Mouse (Mus musculus): ENCODE measurements around the gene 4930595D18Rik. TPM values are rescaled to one million over a fixed set of nuclear protein-coding genes. Genes with fewer than 3 reads are reported as not detected.

The 4930595D18Rik gene
- polyA plus RNA-seq, 1 experiment from 2014 or later = not detected

GRCm38 (mm10) chr12:111120976-111121645 lies 63.2 kb downstream of the 4930595D18Rik start:
- 90% methylated on average over 9 of the region's 9 CpGs for WGBS
- no peak overlapping the region for H3K4me2 ChIP-seq (replicated peaks; ENCODE audit: low read depth)
- ATAC-seq = no peak
- no peaks in the 10 kb centered on the region for H3K27me3 ChIP-seq (replicated peaks; ENCODE audit: control insufficient read depth, insufficient read depth, low read length)
- no peaks in the 10 kb centered on the region for H3K4me1 ChIP-seq (replicated peaks; ENCODE audit: control insufficient read depth, insufficient read depth, low read length)
- H3K9me3 ChIP-seq (ENCODE audit: control insufficient read depth) = no peaks in the 10 kb centered on the region
- H3K4me3 ChIP-seq (ENCODE audit: low read depth, low read length) = no peak overlapping the region
- H3K27ac ChIP-seq (ENCODE audit: low read depth, low read length) = no peak overlapping the region
- no peak for TF ChIP-seq CTCF (IDR thresholded peaks at IDR 0.05; ENCODE audit: low read depth)
- no peak overlapping the region for H3K9ac ChIP-seq (ENCODE audit: low read depth, low read length)
- peaks cover 25% of the 10 kb centered on the region for H3K36me3 ChIP-seq (ENCODE audit: control insufficient read depth, insufficient read depth)

- no peak overlapping the region for H3K27ac ChIP-seq (ENCODE audit: low read depth, low read length)
- no peak for ATAC-seq
- WGBS = 95% methylated on average over 5 of the region's 5 CpGs
- no peak overlapping the region for H3K4me3 ChIP-seq (ENCODE audit: low read depth, low read length)
- peaks cover 29% of the 10 kb centered on the region for H3K36me3 ChIP-seq (ENCODE audit: control insufficient read depth, insufficient read depth)
- H3K4me2 ChIP-seq (replicated peaks; ENCODE audit: low read depth) = no peak overlapping the region
- TF ChIP-seq CTCF (IDR thresholded peaks at IDR 0.05; ENCODE audit: low read depth) = no peak
- no peaks in the 10 kb centered on the region for H3K9me3 ChIP-seq (ENCODE audit: control insufficient read depth)
- H3K27me3 ChIP-seq (replicated peaks; ENCODE audit: control insufficient read depth, insufficient read depth, low read length) = no peaks in the 10 kb centered on the region
- H3K4me1 ChIP-seq (replicated peaks; ENCODE audit: control insufficient read depth, insufficient read depth, low read length) = no peaks in the 10 kb centered on the region
- H3K9ac ChIP-seq (ENCODE audit: low read depth, low read length) = no peak overlapping the region
These were observed 64.7 kb downstream of the 4930595D18Rik start for GRCm38 (mm10) chr12:111119506-111120085.

GRCm38 (mm10) chr12:111114593-111114992 lies 69.7 kb downstream of the 4930595D18Rik start:
- Histone ChIP-seq H3K4me3 (ENCODE audit: low read depth, low read length) (no peak overlapping the region), H3K4me1 (replicated peaks; ENCODE audit: control insufficient read depth, insufficient read depth, low read length) (no peaks in the 10 kb centered on the region), H3K9ac (ENCODE audit: low read depth, low read length) (no peak overlapping the region), H3K27ac (ENCODE audit: low read depth, low read length) (no peak overlapping the region), H3K9me3 (ENCODE audit: control insufficient read depth) (no peaks in the 10 kb centered on the region), H3K27me3 (replicated peaks; ENCODE audit: control insufficient read depth, insufficient read depth, low read length) (no peaks in the 10 kb centered on the region), H3K36me3 (ENCODE audit: control insufficient read depth, insufficient read depth) (peaks cover 71% of the 10 kb centered on the region), H3K4me2 (replicated peaks; ENCODE audit: low read depth) (no peak overlapping the region)
- 90% methylated on average over 5 of the region's 5 CpGs for WGBS
- no peak for ATAC-seq
- no peak for TF ChIP-seq CTCF (IDR thresholded peaks at IDR 0.05; ENCODE audit: low read depth)

GRCm38 (mm10) chr12:111111176-111111575 lies 73.1 kb downstream of the 4930595D18Rik start:
- no peak overlapping the region for H3K9ac ChIP-seq (ENCODE audit: low read depth, low read length)
- H3K27ac ChIP-seq (ENCODE audit: low read depth, low read length) = no peak overlapping the region
- H3K27me3 ChIP-seq (replicated peaks; ENCODE audit: control insufficient read depth, insufficient read depth, low read length) = no peaks in the 10 kb centered on the region
- no peaks in the 10 kb centered on the region for H3K4me1 ChIP-seq (replicated peaks; ENCODE audit: control insufficient read depth, insufficient read depth, low read length)
- no peak for TF ChIP-seq CTCF (IDR thresholded peaks at IDR 0.05; ENCODE audit: low read depth)
- H3K4me3 ChIP-seq (ENCODE audit: low read depth, low read length) = no peak overlapping the region
- ATAC-seq = no peak
- H3K9me3 ChIP-seq (ENCODE audit: control insufficient read depth) = no peaks in the 10 kb centered on the region
- H3K36me3 ChIP-seq (ENCODE audit: control insufficient read depth, insufficient read depth) = peaks cover 78% of the 10 kb centered on the region
- 95% methylated on average over 8 of the region's 8 CpGs for WGBS
- no peak overlapping the region for H3K4me2 ChIP-seq (replicated peaks; ENCODE audit: low read depth)

Other genes with a start within 250 kb of the 4930595D18Rik start
- gene Ankrd9, start 205.5 kb downstream of the 4930595D18Rik start, polyA plus RNA-seq (2015; fragmentation: Nextera tagmentation; extraction: Ambion mirVana) = 76.3 and 80.0 TPM in 2 replicates
- 7.0 and 7.9 TPM in 2 replicates for gene Rcor1, start 145.1 kb downstream of the 4930595D18Rik start, polyA plus RNA-seq (2015; fragmentation: Nextera tagmentation; extraction: Ambion mirVana)
- gene Traf3, start 18.1 kb downstream of the 4930595D18Rik start, polyA plus RNA-seq (2015; fragmentation: Nextera tagmentation; extraction: Ambion mirVana) = 3.4 and 4.0 TPM in 2 replicates
- 528 and 608 TPM in 2 replicates for gene Amn, start 86.6 kb upstream of the 4930595D18Rik start, polyA plus RNA-seq (2015; fragmentation: Nextera tagmentation; extraction: Ambion mirVana)
- 26.4 and 27.2 TPM in 2 replicates for gene Cdc42bpb, start 193.2 kb upstream of the 4930595D18Rik start, polyA plus RNA-seq (2015; fragmentation: Nextera tagmentation; extraction: Ambion mirVana)
- gene Lbhd2, start 222.3 kb upstream of the 4930595D18Rik start, polyA plus RNA-seq (2015; fragmentation: Nextera tagmentation; extraction: Ambion mirVana) = 2.2 and 2.8 TPM in 2 replicates
- gene Exoc3l4, start 232.5 kb upstream of the 4930595D18Rik start, polyA plus RNA-seq (2015; fragmentation: Nextera tagmentation; extraction: Ambion mirVana) = 163 and 172 TPM in 2 replicates

All from intestine, postnatal 0 days (tissue).